Mouse (Mus musculus) midbrain, embryonic 13.5 days (tissue): ENCODE results near the gene Pheta1. TPM values are rescaled to one million over a fixed set of nuclear protein-coding genes. Genes with fewer than 3 reads are reported as not detected.

Experiments
- microRNA-seq: library from miRNA; unstranded; fragments of <30 nt; microRNA quantifications from one replicate; pipeline ENCODE4, GENCODE M21; 2016
- polyA plus RNA-seq: library from polyadenylated mRNA; unstranded; fragments of >200 nt; fragmentation: Nextera tagmentation; extraction: Ambion mirVana; gene quantifications from 2 replicates; pipeline ENCODE4 v1.2.1, GENCODE M21; 2015

The Pheta1 gene
- polyA plus RNA-seq, 1 experiment from 2014 or later: 56.8 TPM

Small RNA genes within 50 kb of the gene (microRNA-seq; reads per million reads assigned to microRNA genes)
- gene Mir7031: not detected

Other genes starting within 250 kb of the Pheta1 start
- gene Acad12, start 230.0 kb upstream of the Pheta1 start, polyA plus RNA-seq: 1.2 and 1.3 TPM in 2 replicates
- 1.8 and 2.3 TPM in 2 replicates for gene Acad10, start 188.5 kb upstream of the Pheta1 start, polyA plus RNA-seq
- 42.7 and 44.9 TPM in 2 replicates for gene Brap, start 188.4 kb upstream of the Pheta1 start, polyA plus RNA-seq
- gene Atxn2, start 137.6 kb upstream of the Pheta1 start, polyA plus RNA-seq: 57.6 and 68.1 TPM in 2 replicates
- gene Sh2b3, start 11.3 kb upstream of the Pheta1 start, polyA plus RNA-seq: 5.3 and 6.0 TPM in 2 replicates
- gene Cux2, start 201.1 kb downstream of the Pheta1 start, polyA plus RNA-seq: 22.7 and 23.8 TPM in 2 replicates